Mouse (Mus musculus) right cerebral cortex, postnatal 14 days (tissue): ENCODE results near the gene Eef1a1.
"Not testable (repeated sequence)": the region's sequence is repeated elsewhere in the genome, so short reads cannot be mapped to it uniquely, and the experiment has no call there.

ENCODE experiments used
- DNase-seq: peaks from one replicate; pipeline ENCODE4 v3.0.0; 2022

The Eef1a1 gene

GRCm38 (mm10) chr9:78506722-78507077 lies 17.7 kb upstream of the Eef1a1 start:
- no peak for DNase-seq

- DNase-seq: no peak
These were observed 17.2 kb upstream of the Eef1a1 start for GRCm38 (mm10) chr9:78506002-78506721.

GRCm38 (mm10) chr9:78505223-78505622 lies 16.3 kb upstream of the Eef1a1 start:
- no peak for DNase-seq

DNA sequence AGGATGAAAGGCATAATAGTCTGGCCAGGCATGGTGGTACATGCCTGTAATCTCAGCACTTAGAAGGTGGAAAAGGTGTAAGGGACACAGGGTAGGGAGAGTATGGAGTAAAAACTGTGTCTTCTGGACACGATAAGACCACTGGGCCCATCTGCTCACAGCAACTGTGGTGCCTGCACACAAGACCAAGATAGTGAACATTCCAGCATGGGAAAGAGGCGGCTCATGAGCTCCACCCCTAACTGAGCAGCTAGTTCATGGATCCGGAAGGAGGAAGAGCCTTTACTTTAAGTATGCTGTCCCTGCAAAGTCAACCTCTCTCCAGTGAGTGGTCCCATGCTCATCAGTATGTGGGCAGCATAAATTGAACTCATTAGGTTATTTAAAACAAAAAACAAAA lies 15.7 kb upstream of the Eef1a1 start:
- no peak for DNase-seq

DNA sequence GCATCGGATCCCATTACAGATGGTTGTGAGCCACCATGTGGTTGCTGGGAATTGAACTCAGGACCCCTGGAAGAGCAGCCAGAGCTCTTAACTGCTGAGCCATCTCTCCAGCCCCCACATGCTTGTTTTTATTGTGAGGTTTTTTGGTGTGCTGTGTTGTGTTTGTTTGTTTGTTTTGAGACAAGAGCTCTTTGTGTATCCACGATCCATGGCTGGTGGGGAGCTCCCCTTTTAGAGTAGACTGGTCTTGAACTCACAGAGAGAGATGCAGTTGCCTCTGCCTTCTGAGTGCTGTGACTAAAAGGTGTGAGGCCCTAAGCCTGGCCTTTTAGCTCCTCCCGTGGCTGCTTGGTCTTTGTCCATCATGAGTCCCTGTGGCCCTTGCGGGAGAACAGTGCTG lies 15.2 kb upstream of the Eef1a1 start:
- no peak for DNase-seq

GRCm38 (mm10) chr9:78503223-78504079 lies 14.5 kb upstream of the Eef1a1 start:
- no peak for DNase-seq

DNA sequence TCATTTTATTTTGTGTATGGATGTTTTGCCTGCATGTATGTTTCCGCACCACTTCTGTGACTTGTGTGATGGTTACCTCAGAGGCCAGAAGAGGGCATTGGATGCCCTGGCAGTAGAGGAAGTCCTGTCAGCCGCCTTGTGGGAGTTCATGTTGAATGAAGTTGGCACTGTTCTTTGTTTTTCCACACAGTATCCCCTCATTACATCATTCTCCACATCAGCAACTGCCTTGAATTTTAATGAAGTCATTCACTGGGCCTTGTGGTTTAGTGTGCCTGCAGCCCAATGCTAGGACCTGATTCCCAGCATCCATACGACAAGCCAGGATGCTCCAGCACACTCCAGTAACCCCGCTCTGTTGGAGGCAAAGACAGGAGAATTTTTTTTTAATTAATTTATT lies 12.3 kb upstream of the Eef1a1 start:
- DNase-seq: no peak

- DNase-seq: no peak
These were observed 11.4 kb upstream of the Eef1a1 start for GRCm38 (mm10) chr9:78500386-78500785.

- DNase-seq: no peak
These were observed 4.2 kb upstream of the Eef1a1 start for GRCm38 (mm10) chr9:78493171-78493570.

DNA sequence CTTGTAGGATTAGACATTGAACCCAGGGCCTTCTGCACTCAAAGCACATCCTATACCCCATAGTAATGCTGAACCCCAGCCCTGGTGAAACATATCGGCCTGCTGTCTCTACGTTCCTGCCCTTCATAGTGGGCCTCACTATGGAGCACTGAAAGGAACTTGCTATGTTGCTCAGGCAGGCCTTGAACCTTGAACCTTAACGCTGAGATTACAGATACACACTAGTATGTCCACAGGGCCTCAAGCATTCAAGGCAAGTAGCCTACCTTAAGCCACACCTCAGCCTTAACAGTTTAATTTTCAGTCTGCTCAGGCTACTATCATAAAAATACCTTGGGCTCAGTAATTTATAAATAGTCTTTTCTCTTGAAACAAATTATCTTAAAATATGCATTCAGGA lies 3.3 kb upstream of the Eef1a1 start:
- no peak for DNase-seq

- DNase-seq: no peak
These were observed 2.2 kb upstream of the Eef1a1 start for GRCm38 (mm10) chr9:78491169-78491568.

GRCm38 (mm10) chr9:78488021-78488420 lies 930 bp downstream of the Eef1a1 start:
- not testable (repeated sequence) for DNase-seq

- no peak for DNase-seq
These were observed 4.3 kb downstream of the Eef1a1 start for GRCm38 (mm10) chr9:78484660-78485059.

GRCm38 (mm10) chr9:78482386-78482785 lies 6.6 kb downstream of the Eef1a1 start:
- no peak for DNase-seq

- DNase-seq: peak; percentile 90
These were observed 7.3 kb downstream of the Eef1a1 start for GRCm38 (mm10) chr9:78481423-78482331.

DNA sequence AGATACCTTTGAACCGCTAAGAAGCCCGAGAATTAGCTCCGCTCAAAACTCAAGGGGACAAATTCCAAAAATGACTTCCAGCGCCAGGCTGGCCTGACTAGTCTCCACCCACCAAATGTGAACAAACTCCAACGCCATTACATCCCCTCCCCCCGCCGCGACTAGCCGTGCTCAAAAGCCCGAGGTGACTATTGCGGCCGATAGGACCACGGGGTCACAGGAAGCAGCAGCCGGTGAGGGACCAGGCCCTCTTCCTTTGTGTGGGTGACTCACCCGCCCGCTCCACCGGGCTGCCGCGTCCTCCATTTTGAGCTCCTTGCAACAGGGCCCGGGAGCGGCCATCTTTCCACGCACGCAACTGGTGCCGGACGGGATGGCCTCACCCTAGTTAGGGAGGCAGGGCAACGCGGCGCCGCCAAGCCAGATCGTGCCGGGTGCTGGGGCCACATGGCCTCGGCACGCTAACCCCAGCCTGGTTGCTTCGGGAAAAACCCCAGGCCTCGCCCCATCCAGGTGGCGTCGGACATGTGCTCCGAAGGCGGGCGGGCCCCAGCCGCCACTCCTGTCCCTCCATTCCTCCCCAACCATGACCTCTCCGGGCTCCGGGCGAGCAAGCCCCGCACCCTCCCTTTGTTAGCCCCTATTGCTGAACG lies 8.1 kb downstream of the Eef1a1 start:
- peak; percentile 77 for DNase-seq

- DNase-seq: not testable (repeated sequence)
These were observed 8.7 kb downstream of the Eef1a1 start for GRCm38 (mm10) chr9:78480227-78480626.

DNA sequence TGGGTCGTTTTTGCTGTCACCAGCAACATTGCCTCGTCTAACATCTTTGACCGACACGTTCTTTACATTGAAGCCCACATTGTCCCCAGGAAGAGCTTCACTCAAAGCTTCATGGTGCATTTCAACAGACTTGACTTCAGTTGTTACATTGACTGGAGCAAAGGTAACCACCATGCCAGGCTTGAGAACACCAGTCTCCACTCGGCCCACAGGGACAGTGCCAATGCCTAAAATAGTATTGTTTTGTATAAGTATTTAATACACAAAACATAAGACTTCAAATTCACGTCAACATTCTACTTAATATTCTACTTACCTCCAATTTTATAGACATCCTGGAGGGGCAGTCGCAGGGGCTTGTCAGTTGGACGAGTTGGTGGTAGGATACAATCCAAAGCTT lies 9.6 kb downstream of the Eef1a1 start:
- not testable (repeated sequence) for DNase-seq

DNA sequence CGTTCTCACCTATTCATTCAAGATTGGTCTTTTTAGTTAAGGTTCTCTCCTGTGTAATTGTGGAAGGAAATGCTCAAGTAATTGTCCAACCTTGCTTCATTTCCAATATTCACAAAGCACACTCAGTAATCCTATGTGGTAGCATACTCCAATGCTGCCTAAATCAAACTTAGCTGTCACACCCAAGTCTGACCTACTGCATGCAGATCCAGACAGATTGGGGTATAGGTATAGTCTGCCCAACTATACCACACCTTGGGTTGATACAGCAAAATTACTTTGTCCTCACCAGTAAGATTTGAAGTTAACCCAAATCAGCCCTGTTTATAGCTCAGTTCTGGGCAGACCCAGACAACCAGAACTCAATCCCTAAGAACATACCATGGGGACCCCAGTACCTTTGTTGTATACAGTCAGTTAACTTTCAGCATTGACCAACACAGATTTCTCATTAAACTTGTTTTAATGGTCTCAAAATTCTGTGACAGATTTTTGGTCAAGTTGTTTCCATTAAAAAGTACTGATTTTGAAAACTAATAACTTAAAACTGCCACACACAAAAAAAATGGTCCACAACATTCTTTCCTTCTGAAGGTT lies 10.8 kb downstream of the Eef1a1 start:
- DNase-seq: not testable (repeated sequence)

DNA sequence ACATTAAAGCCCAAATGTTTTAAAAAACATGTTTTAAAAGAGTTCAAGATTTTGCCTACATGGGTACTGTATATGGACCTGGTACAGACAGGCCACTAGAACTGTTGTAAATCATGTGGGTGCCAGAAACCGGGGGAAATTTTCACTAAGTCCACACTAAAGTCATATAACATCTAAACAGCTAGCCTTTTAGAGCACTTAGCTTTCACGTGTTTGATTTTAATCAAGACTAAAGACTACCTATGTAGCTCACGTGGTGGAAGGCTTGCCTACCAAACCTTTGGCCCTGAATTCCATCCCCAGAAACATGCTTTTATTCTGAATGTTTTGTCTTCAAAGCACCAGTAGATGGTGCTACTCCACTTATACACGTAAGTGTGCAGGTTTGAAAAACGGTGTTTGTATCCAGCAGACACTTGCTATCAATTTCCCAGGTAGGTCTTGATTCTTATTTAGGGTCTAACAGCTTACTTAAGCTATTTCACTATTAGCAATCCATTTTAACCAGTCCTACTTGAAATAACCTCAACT lies 11.9 kb downstream of the Eef1a1 start:
- DNase-seq: no peak

DNA sequence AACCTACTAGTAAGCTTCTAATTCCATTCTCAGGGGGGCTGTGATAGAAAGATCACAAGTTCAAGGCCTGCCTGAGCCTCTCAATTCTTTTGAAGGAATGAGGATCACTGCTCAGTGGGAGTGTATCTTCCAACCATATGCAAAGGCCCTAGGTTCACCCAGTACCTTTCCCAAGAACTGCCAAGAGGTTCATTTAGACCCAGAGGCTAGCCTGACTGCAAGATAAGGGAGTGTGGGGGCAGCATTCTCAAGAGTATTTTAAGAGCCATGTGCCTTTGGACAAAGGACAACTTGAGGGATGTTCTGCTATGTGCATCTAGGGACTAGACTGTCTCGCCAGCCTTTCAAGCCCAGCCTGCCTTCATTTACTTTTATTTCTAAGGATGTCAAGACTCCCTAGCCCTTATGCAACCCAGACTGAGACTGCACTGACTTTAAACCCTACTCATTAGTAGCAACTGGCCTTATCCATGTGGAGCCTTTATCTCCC lies 12.4 kb downstream of the Eef1a1 start:
- no peak for DNase-seq

GRCm38 (mm10) chr9:78475873-78476272 lies 13.1 kb downstream of the Eef1a1 start:
- DNase-seq: no peak
